9 mouse cellular contexts compared by ENCODE assay signal in genomic region chr19:23151651-23152070, GRCm38 (mm10). TPM values are rescaled to one million over a fixed set of nuclear protein-coding genes. Genes with fewer than 3 reads are reported as not detected.
A peak's percentile ranks its signal among the peaks of the same experiment; 100 is the strongest.
DNase-seq lines count a peak whose midpoint lies in the region; ATAC-seq lines count a peak whose summit lies in the region.
"Had no signal": no experiment of that assay in that cellular context is flagged by ENCODE, and none has a peak within 500 bp of the region (broad histone marks: within the 10 kb centered on the region; RNA-seq: fewer than 3 reads in every experiment).

No protein-coding gene starts in this region.

- ATAC-seq in hindbrain, embryonic 15.5 days (ENCODE audit: low FRiP score, low read depth), result peak; percentile 53; the same call in 1 of the 2 replicates
- no peak for ATAC-seq in heart, embryonic 11.5 days (replicated peaks; ENCODE audit: insufficient number of reproducible peaks, low FRiP score, low TSS enrichment)
- no peak for ATAC-seq in limb, embryonic 13.5 days (ENCODE audit: low FRiP score, low read depth)
- peak; percentile 91 for ATAC-seq in neutrophil, adult 5-6 weeks (ENCODE audit: extremely low read depth, insufficient number of reproducible peaks, low FRiP score, poor library complexity, severe bottlenecking)

- H3K27me3 ChIP-seq in hindbrain, embryonic 15.5 days, result no peaks in the 10 kb centered on the region
- 0 out of 2 replicates have a peak, but pooled peaks cover 1% of the 10 kb centered on the region for H3K27me3 ChIP-seq in hindbrain, embryonic 10.5 days (ENCODE audit: insufficient read depth, poor library complexity, severe bottlenecking)
- no peaks in the 10 kb centered on the region for H3K27me3 ChIP-seq in heart, embryonic 11.5 days (ENCODE audit: control insufficient read depth, insufficient read depth, low read length)
- H3K27me3 ChIP-seq in limb, embryonic 13.5 days, result 0 out of 2 replicates have a peak, but pooled peaks cover 3% of the 10 kb centered on the region
- H3K27me3 ChIP-seq: embryonic facial prominence, embryonic 13.5 days had no signal

- H3K9ac ChIP-seq in hindbrain, embryonic 15.5 days, result no peak overlapping the region
- H3K9ac ChIP-seq in heart, embryonic 11.5 days (ENCODE audit: low read depth, low read length), result peak overlapping the region; percentile 46; the same call in 1 of the 2 replicates
- no peak overlapping the region for H3K9ac ChIP-seq in limb, embryonic 13.5 days
- H3K9ac ChIP-seq: embryonic facial prominence, embryonic 13.5 days had no signal

- 40% methylated on average over 11 of the region's 11 CpGs for WGBS in hindbrain, embryonic 15.5 days
- 35% methylated on average over 11 of the region's 11 CpGs for WGBS in hindbrain, embryonic 10.5 days
- WGBS in heart, embryonic 11.5 days (ENCODE audit: insufficient replicate concordance), result 22% methylated on average over 11 of the region's 11 CpGs
- WGBS in limb, embryonic 13.5 days, result 26% methylated on average over 11 of the region's 11 CpGs

- peaks cover 10% of the 10 kb centered on the region; the same call in 1 of the 2 replicates for H3K4me1 ChIP-seq in hindbrain, embryonic 15.5 days (replicated peaks)
- peaks cover 24% of the 10 kb centered on the region for H3K4me1 ChIP-seq in hindbrain, embryonic 10.5 days (replicated peaks)
- H3K4me1 ChIP-seq in heart, embryonic 11.5 days (ENCODE audit: control insufficient read depth, insufficient read depth, low read length), result peaks cover 18% of the 10 kb centered on the region
- H3K4me1 ChIP-seq in limb, embryonic 13.5 days, result peaks cover 14% of the 10 kb centered on the region

- DNase-seq in hindbrain, embryonic 10.5 days (ENCODE audit: low spot score), result no peak
- DNase-seq in R1 (ENCODE audit: low read depth, low spot score), result peak; percentile 84
- DNase-seq in right cerebral cortex, postnatal 36 days (ENCODE audit: low spot score in 2 of 2), result no peak
- DNase-seq in frontal cortex, postnatal 25 days (ENCODE audit: low spot score in 2 of 2), result no peak

- no peaks in the 10 kb centered on the region for H3K9me3 ChIP-seq in hindbrain, embryonic 15.5 days
- no peaks in the 10 kb centered on the region for H3K9me3 ChIP-seq in hindbrain, embryonic 10.5 days
- no peaks in the 10 kb centered on the region for H3K9me3 ChIP-seq in heart, embryonic 11.5 days (replicated peaks; ENCODE audit: control insufficient read depth, low read length)
- H3K9me3 ChIP-seq in limb, embryonic 13.5 days, result no peaks in the 10 kb centered on the region
- H3K9me3 ChIP-seq: embryonic facial prominence, embryonic 13.5 days had no signal

- no peaks in the 10 kb centered on the region for H3K36me3 ChIP-seq in hindbrain, embryonic 15.5 days
- H3K36me3 ChIP-seq in hindbrain, embryonic 10.5 days, result no peaks in the 10 kb centered on the region
- no peaks in the 10 kb centered on the region for H3K36me3 ChIP-seq in heart, embryonic 11.5 days (ENCODE audit: control insufficient read depth, insufficient read depth, low read length)
- no peaks in the 10 kb centered on the region for H3K36me3 ChIP-seq in limb, embryonic 13.5 days
- H3K36me3 ChIP-seq: embryonic facial prominence, embryonic 13.5 days had no signal

- H3K27ac ChIP-seq in hindbrain, embryonic 15.5 days (replicated peaks), result no peak overlapping the region
- no peak overlapping the region for H3K27ac ChIP-seq in hindbrain, embryonic 10.5 days
- H3K27ac ChIP-seq in heart, embryonic 11.5 days (ENCODE audit: low read depth, low read length), result no peak overlapping the region
- H3K27ac ChIP-seq in limb, embryonic 13.5 days, result no peak overlapping the region
- H3K27ac ChIP-seq: embryonic facial prominence, embryonic 13.5 days had no signal

- no peak overlapping the region for H3K4me3 ChIP-seq in hindbrain, embryonic 15.5 days
- H3K4me3 ChIP-seq in hindbrain, embryonic 10.5 days, result no peak overlapping the region
- H3K4me3 ChIP-seq in heart, embryonic 11.5 days (ENCODE audit: low read depth, low read length), result peak overlapping the region; percentile 9; the same call in 1 of the 2 replicates
- H3K4me3 ChIP-seq in limb, embryonic 13.5 days, result no peak overlapping the region
- H3K4me3 ChIP-seq: embryonic facial prominence, embryonic 13.5 days had no signal

- no peak overlapping the region for H3K4me2 ChIP-seq in hindbrain, embryonic 15.5 days
- H3K4me2 ChIP-seq in heart, embryonic 11.5 days, result peak overlapping the region; percentile 54
- peak overlapping the region; percentile 12 for H3K4me2 ChIP-seq in limb, embryonic 13.5 days (replicated peaks)
- H3K4me2 ChIP-seq: embryonic facial prominence, embryonic 13.5 days had no signal

RNA-seq across cellular contexts. Expression of gene Klf9, which starts 10.6 kb away (rescaled TPM):
- polyA plus RNA-seq in hindbrain, embryonic 15.5 days (2015; fragmentation: Nextera tagmentation; extraction: Ambion mirVana), result 4.5 and 5.0 TPM in 2 replicates
- 1.1 and 1.2 TPM in 2 replicates for polyA plus RNA-seq in hindbrain, embryonic 10.5 days (2016; fragmentation: Nextera tagmentation; extraction: Ambion mirVana)
- polyA plus RNA-seq in heart, embryonic 11.5 days (2014; fragmentation: Nextera tagmentation; extraction: Ambion mirVana), result 1.2 and 1.6 TPM in 2 replicates
- 1.8 and 1.9 TPM in 2 replicates for polyA plus RNA-seq in limb, embryonic 13.5 days (2015; fragmentation: Nextera tagmentation; extraction: Ambion mirVana)
- total RNA-seq in neutrophil, adult 5-6 weeks (2017), result 3.0 and 4.9 TPM in 2 replicates

Comparison
In these comparisons a context has a peak if more than half of its experiments do, and no peak if none do; other contexts are left out.
1. ATAC-seq: peak in hindbrain, embryonic 15.5 days (single experiment) and neutrophil, adult 5-6 weeks (single experiment); none in heart, embryonic 11.5 days (single experiment) and limb, embryonic 13.5 days (single experiment).